Mouse (Mus musculus) bone marrow, adult 2 months (tissue): ENCODE measurements around the gene Rad51. TPM values are rescaled to one million over a fixed set of nuclear protein-coding genes. Genes with fewer than 3 reads are reported as not detected.
A peak's percentile ranks its signal among the peaks of the same experiment; 100 is the strongest.

ENCODE experiments used
- H3K27ac ChIP-seq: fragments of 200-500 bp; 2 replicates; pipeline ENCODE4 v1.5.1; 2012; ENCODE audit warnings: low read depth, mild to moderate bottlenecking, control low read depth, inconsistent platforms, low read length; ENCODE audit not compliant: control insufficient read depth, poor library complexity, insufficient read depth
- H3K4me1 ChIP-seq: fragments of 200-500 bp; 2 replicates; pipeline ENCODE4 v1.6.1; 2011; ENCODE audit warnings: low read length; ENCODE audit not compliant: control insufficient read depth, insufficient read depth
- H3K4me3 ChIP-seq: fragments of 200-500 bp; replicated peaks from 2 replicates; pipeline ENCODE3; 2011; ENCODE audit warnings: mild to moderate bottlenecking, low read depth, low read length, control low read depth; ENCODE audit not compliant: control insufficient read depth
- CTCF ChIP-seq: fragments of 200-500 bp; IDR thresholded peaks from 2 replicates; pipeline ENCODE4 v1.5.1; 2011; ENCODE audit warnings: low read length, control low read depth; ENCODE audit not compliant: control insufficient read depth, insufficient read depth
- POLR2A ChIP-seq: fragments of 200-500 bp; IDR thresholded peaks from 2 replicates; pipeline ENCODE4 v1.6.1; 2011; ENCODE audit warnings: low read depth, mild to moderate bottlenecking, control low read depth, low read length, borderline replicate concordance; ENCODE audit not compliant: control insufficient read depth
- WGBS: fragments of 180-500 bp; shearing (Covaris S2); methylation state at CpG from one replicate; pipeline ENCODE4 v1.1.7; 2018; 5-methylcytosine and 5-hydroxymethylcytosine counted together
- polyA plus RNA-seq: library from polyadenylated mRNA; stranded (reverse); fragments of >200 nt; gene quantifications from 2 replicates; pipeline ENCODE4 v1.2.4, GENCODE M21; 2011; ENCODE audit warnings: low replicate concordance; ENCODE audit not compliant: missing spikeins, insufficient read depth, insufficient read length

The Rad51 gene
- polyA plus RNA-seq, 1 experiment, result 32.4 TPM

GRCm38 (mm10) chr2:119156681-119157572 lies 44.3 kb downstream of the Rad51 start, which contains the start of gene Rmdn3:
TSS of gene Rmdn3 (minus strand) at chr2:119157034.
- H3K27ac ChIP-seq, result peak within 1 kb of the TSS; percentile 75
- no peaks in the 10 kb centered on the region for H3K4me1 ChIP-seq
- TF ChIP-seq POLR2A (peak; percentile 63; the same call in 1 of the 2 replicates), CTCF (no peak)
- 1% methylated on average over 57 of the region's 57 CpGs for WGBS
- H3K4me3 ChIP-seq, result peak within 1 kb of the TSS; percentile 94

DNA sequence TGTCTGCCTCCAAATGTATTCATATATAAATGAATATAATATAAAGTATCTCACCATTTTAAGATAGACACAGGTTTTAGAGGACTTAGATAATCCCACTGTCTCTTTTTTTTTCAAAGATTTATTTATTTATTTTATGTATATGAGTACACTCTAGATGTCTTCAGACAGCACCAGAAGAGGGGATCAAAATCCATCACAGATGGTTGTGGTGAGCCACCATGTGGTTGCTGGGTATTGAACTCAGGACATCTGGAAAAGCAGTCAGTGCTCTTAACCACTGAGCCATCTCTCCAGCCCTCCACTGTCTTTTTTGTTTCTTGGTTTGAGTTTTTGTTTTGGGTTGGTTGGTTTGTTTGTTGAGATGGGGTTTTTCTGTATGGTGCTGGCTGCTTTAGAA lies 45.2 kb downstream of the Rad51 start:
- H3K4me3 ChIP-seq, result no peak overlapping the region

GRCm38 (mm10) chr2:119161247-119161646 lies 48.7 kb downstream of the Rad51 start:
- WGBS, result 60% methylated on average over 2 of the region's 2 CpGs
- Histone ChIP-seq H3K4me1 (no peaks in the 10 kb centered on the region; the same call in 1 of the 2 replicates), H3K4me3 (no peak overlapping the region), H3K27ac (no peak overlapping the region)
- TF ChIP-seq CTCF (no peak), POLR2A (no peak)

More for the DNA sequence above, 45.2 kb downstream of the Rad51 start:
- Histone ChIP-seq H3K4me1 (no peaks in the 10 kb centered on the region; the same call in 1 of the 2 replicates), H3K27ac (no peak overlapping the region)
- TF ChIP-seq CTCF (no peak), POLR2A (no peak)

- Histone ChIP-seq H3K4me1 (no peaks in the 10 kb centered on the region; the same call in 1 of the 2 replicates), H3K4me3 (no peak overlapping the region), H3K27ac (no peak overlapping the region)
- TF ChIP-seq POLR2A, result no peak
- no peak for TF ChIP-seq CTCF
- 14% methylated on average over 3 of the region's 3 CpGs for WGBS
These were observed 50.5 kb downstream of the Rad51 start for GRCm38 (mm10) chr2:119163135-119163534.

- 89% methylated on average over 4 of the region's 4 CpGs for WGBS
- Histone ChIP-seq H3K27ac (no peak overlapping the region), H3K4me1 (no peaks in the 10 kb centered on the region; the same call in 1 of the 2 replicates), H3K4me3 (no peak overlapping the region)
- no peak for TF ChIP-seq POLR2A
- TF ChIP-seq CTCF, result no peak
These were observed 51.4 kb downstream of the Rad51 start for GRCm38 (mm10) chr2:119163999-119164398.

DNA sequence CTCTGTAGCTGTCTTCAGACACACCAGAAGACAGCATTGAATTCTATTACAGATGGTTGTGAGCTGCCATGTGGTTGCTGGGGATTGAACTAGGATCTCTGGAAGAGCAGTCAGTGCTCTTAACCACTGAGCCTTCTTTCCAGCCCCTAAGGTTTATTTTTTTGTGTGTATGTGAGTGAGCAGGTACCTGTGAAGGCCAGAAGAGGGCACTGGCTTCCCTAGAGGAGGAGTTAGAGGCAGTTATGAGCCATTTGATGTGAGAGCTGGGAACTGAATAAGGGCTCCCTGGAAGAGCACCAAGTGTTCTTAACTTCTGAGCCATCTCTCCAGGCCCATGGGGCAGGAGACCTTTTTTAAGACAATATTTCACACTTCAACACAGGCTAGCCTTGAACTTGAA lies 52.8 kb downstream of the Rad51 start:
- no peak overlapping the region for H3K4me3 ChIP-seq
- no peak for TF ChIP-seq CTCF
- TF ChIP-seq POLR2A, result no peak
- H3K4me1 ChIP-seq, result no peaks in the 10 kb centered on the region; the same call in 1 of the 2 replicates
- no peak overlapping the region for H3K27ac ChIP-seq

DNA sequence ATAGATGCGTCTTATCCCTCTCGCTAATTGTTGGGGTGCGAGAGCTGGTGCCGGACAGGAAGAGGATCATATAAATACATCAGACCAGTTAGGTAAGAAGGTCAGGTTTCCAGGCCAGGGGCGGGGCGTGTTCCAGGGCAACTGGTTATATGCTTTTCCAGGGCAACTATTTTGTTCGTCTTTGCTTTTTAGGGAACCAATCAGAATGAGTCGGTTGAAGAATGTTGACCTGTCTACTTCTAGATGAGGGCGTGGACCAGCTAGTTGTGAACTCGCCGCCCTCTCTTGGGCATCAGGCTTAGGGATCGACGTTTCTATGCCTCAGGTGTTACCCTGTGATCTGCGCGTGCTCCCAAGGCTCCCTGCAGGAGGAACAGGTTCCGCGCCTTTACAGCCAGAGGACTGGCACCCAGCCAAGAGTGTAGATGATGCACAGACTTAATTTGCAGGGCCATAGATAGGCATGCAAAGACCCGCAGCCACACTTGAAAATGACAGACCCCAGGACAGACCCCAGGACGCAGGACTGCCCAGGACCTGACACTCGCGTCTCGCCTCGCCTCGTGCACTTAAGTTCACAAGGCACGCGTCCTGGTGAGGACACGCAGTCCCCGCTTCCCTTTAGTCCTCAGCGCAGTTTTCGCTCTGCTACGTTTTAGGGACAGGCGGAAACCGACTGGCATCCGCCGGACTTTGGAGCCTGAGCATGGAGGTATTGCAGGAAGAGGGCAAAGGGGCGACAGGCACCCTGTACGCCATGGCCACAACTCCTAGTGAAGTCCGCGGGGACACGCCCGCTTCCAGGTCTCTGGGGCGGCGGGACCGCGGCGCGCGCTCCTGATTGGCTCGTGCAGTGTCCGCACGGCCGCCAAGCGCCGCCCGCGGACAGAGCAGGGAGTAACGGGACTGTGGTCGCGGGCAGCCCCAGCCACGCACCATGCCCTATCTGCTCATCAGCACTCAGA lies 54.6 kb downstream of the Rad51 start, which contains the start of gene Gchfr:
TSS of gene Gchfr (plus strand) at position 873 of the 965 bp plus-strand sequence.
- Histone ChIP-seq H3K27ac (no peak within 1 kb of the TSS), H3K4me3 (peak within 1 kb of the TSS; percentile 69), H3K4me1 (peaks cover 4% of the 10 kb centered on the region; the same call in 1 of the 2 replicates)
- TF ChIP-seq POLR2A, result peak; percentile 30; the same call in 1 of the 2 replicates
- no peak for TF ChIP-seq CTCF
- under 1% methylated on average over 60 of the region's 60 CpGs for WGBS
